Mouse (Mus musculus) neutrophil, adult 5-6 weeks (primary cell): ENCODE results near the gene Pzp. TPM values are rescaled to one million over a fixed set of nuclear protein-coding genes. Genes with fewer than 3 reads are reported as not detected.
A peak's percentile ranks its signal among the peaks of the same experiment; 100 is the strongest.

Experiments used
- ATAC-seq: fragments of 151-379, 151-347 bp; 2 replicates; pipeline ENCODE4 v1.8.0; 2017; ENCODE audit warnings: mild to moderate bottlenecking, moderate TSS enrichment; ENCODE audit not compliant: insufficient number of reproducible peaks, poor library complexity, low FRiP score, severe bottlenecking; ENCODE audit errors: extremely low read depth
- total RNA-seq: library from RNA; stranded (forward); fragments of 200-1000 nt; gene quantifications from 2 replicates; pipeline ENCODE4 v1.2.3, GENCODE M21; 2017

The Pzp gene
- total RNA-seq, 1 experiment from 2014 or later = 0.47 TPM

- no peak for ATAC-seq
Observed at GRCm38 (mm10) chr6:128438871-128439341, 87.6 kb downstream of the Pzp start.

- peak; percentile 90 for ATAC-seq
Observed at GRCm38 (mm10) chr6:128438317-128438870, 88.1 kb downstream of the Pzp start, which contains the start of gene Fkbp4. Gene Fkbp4, minus strand, starts transcription at chr6:128438677.

- ATAC-seq = 0 out of 2 replicates have a peak, but pooled peaks have one; percentile 23
Observed at GRCm38 (mm10) chr6:128437731-128438316, 88.7 kb downstream of the Pzp start.

DNA sequence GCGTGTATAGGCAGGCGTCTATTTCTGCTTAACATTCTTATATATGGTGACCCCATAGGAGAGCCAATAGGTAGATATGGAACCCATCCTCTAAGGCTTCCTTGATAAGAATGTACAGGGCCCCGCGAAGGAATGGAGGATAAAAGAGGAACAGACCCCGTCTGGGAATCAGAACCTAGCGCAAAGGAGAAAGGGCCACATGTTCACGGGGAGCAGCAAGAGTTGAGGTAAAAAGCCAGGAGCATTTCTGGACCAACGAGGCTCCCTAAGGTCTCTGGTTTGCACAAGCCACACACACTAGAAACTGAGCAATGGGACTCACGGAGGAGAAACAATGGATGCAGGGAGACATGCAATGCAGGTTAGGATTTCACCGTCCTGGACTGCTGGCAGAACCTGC, 89.2 kb downstream of the Pzp start:
- no peak for ATAC-seq

DNA sequence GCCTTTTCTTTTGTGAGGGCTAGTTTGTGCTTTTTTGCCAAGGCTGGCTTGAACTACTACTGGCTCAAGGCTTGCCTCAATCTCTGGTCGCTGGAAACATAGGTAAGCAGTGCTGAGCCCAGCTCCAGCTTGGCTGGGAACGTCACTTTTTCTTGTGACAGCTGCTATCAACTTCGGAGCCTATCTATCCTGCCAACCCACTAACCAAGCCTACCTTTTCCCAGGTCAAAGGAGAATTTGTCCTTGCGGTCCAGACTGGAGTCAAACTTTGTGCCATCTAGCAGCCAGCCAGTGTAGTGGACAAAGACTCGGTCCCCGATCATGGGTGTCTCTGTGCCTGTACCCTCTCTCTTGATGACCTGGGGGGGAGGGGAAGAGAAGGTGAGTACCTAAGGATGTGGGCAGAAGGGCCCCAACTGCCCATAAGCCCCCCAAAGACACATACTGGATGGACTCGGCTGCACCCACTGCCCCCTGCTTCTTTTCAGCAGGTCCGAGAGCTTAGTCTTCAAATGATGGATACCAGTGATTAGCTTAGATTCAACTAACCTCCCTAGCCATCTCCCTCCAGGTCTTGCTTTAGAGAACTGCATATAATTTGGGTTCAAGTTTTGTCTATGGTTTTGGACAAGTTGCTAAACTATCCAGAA, 90.0 kb downstream of the Pzp start:
- ATAC-seq = no peak

GRCm38 (mm10) chr6:128435474-128435873, 91.0 kb downstream of the Pzp start:
- ATAC-seq = no peak

Other genes starting within 250 kb of the Pzp start
- gene Tead4, start 225.9 kb downstream of the Pzp start, total RNA-seq = not detected in 2 replicates
- 1.8 and 2.9 TPM in 2 replicates for gene Tulp3, start 170.9 kb downstream of the Pzp start, total RNA-seq
- 40.5 and 48.7 TPM in 2 replicates for gene Rhno1, start 163.8 kb downstream of the Pzp start, total RNA-seq
- gene Foxm1, start 163.8 kb downstream of the Pzp start, total RNA-seq = 2.2 and 7.8 TPM in 2 replicates
- not detected in 2 replicates for gene Tex52, start 151.3 kb downstream of the Pzp start, total RNA-seq
- gene Gm44596, start 151.2 kb downstream of the Pzp start, total RNA-seq = not detected in 2 replicates
- 0.12 TPM in 1 of 2 replicates, not detected in the other for gene Nrip2, start 127.4 kb downstream of the Pzp start, total RNA-seq
- 35.7 and 37.1 TPM in 2 replicates for gene Itfg2, start 101.8 kb downstream of the Pzp start, total RNA-seq
- gene Fkbp4, start 88.0 kb downstream of the Pzp start, total RNA-seq = 66.1 and 83.2 TPM in 2 replicates
- not detected in 2 replicates for gene A2ml1, start 54.9 kb upstream of the Pzp start, total RNA-seq
- gene Klrb1a, start 96.8 kb upstream of the Pzp start, total RNA-seq = 0.74 TPM in 1 of 2 replicates, not detected in the other
- not detected in 2 replicates for gene Clec2h, start 135.7 kb upstream of the Pzp start, total RNA-seq
- gene Klrb1, start 196.3 kb upstream of the Pzp start, total RNA-seq = 0.61 and 0.93 TPM in 2 replicates